Mouse (Mus musculus): ENCODE measurements around the gene Lsg1. TPM values are rescaled to one million over a fixed set of nuclear protein-coding genes. Genes with fewer than 3 reads are reported as not detected.

Lsg1 gene
- polyA plus RNA-seq, 1 experiment: 20.3 TPM

DNA sequence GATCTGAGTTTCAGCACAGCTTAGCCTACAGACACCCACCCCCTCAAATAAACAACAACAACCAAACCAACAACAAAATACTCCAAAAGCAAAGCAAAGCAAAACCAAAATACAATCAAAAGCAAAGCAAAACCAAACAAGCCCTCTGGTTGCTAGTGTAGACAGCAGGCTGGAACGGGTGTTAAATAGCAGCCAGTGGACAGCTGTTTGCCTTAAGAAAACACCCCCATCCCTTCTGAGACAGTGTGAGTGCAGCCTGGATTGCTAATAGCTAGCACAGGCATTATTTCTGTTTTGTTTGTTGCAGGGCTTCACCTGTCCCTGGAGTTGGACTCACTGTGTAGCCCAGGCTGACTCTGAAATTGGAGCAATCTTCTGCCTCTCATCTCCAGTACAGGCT is 54.5 kb downstream of the Lsg1 start:
- WGBS: 80% methylated on average over 1 of the region's 1 CpGs
- H3K27me3 ChIP-seq (ENCODE audit: control insufficient read depth, insufficient read depth, low read length): no peaks in the 10 kb centered on the region
- no peak overlapping the region for H3K4me3 ChIP-seq (replicated peaks; ENCODE audit: insufficient read depth, low read depth, low read length)
- no peak overlapping the region for H3K27ac ChIP-seq (ENCODE audit: insufficient read depth, low read length)
- no peak for DNase-seq
- H3K4me1 ChIP-seq (ENCODE audit: control insufficient read depth, insufficient read depth, low read length): peaks cover 3% of the 10 kb centered on the region; the same call in 1 of the 2 replicates
- no peak for TF ChIP-seq POLR2A (IDR thresholded peaks at IDR 0.05; ENCODE audit: borderline replicate concordance, insufficient read depth, low read length)
- no peak for TF ChIP-seq CTCF (IDR thresholded peaks at IDR 0.05; ENCODE audit: borderline replicate concordance, insufficient read depth, low read depth, low read length)

DNA sequence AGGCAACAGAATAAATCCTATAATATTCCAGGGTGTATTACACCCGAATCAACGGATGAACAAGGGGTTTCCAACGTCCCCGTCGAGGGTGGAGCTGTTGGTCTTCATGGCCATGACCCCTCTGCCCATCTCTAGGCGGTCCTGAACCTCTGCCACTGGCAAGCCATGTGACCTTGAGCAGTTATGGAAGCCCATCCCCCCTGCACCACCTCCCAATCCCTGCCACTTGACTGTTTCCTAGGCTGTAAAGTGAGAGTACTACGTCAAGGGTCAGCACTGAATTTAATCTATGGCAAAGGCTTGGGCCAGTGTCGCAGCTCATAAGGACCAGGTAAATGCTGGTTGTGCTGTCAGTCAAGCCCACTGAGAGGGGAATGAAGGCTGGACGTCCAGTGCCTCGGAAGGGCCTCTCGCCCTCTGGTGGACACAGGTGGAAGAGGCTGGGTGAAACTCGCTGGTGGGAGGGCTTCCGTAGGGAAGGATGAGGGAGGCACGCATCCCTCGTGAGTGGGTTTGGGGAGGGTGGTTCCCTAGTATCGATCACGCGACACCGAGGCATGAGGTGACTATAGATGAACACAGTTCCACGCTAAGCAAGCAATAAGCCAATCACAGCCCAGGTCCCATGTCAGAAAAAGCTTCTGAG is 55.5 kb downstream of the Lsg1 start:
- DNase-seq: peak in 1 of 2 experiments; percentile 33
- Histone ChIP-seq H3K27ac (ENCODE audit: insufficient read depth, low read length) (no peak overlapping the region), H3K4me1 (ENCODE audit: control insufficient read depth, insufficient read depth, low read length) (peaks cover 3% of the 10 kb centered on the region; the same call in 1 of the 2 replicates), H3K4me3 (replicated peaks; ENCODE audit: insufficient read depth, low read depth, low read length) (no peak overlapping the region), H3K27me3 (ENCODE audit: control insufficient read depth, insufficient read depth, low read length) (no peaks in the 10 kb centered on the region)
- peak; percentile 70 for TF ChIP-seq CTCF (IDR thresholded peaks at IDR 0.05; ENCODE audit: borderline replicate concordance, insufficient read depth, low read depth, low read length)
- TF ChIP-seq POLR2A (IDR thresholded peaks at IDR 0.05; ENCODE audit: borderline replicate concordance, insufficient read depth, low read length): no peak
- WGBS: 30% methylated on average over 20 of the region's 20 CpGs

DNA sequence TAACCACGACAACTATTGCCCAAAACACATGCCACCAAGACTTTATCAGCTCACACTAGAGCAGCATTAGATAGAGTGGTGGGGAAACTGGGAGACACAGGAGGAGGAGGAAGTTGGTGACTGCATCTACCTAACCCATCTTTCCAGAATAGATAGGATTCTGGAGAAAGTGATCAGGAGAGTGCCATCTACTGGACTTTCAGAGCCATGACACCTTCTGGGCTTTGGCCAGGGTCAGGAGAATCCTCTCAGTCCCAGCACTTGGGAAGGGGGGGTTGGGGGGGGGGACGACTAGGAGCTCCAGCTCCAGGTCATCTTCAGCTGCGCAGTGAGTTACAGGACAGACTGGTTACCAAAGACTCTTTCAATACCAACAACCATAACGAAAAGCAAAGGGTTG is 56.6 kb downstream of the Lsg1 start:
- TF ChIP-seq CTCF (IDR thresholded peaks at IDR 0.05; ENCODE audit: borderline replicate concordance, insufficient read depth, low read depth, low read length): peak; percentile 56; the same call in 1 of the 2 replicates
- TF ChIP-seq POLR2A (IDR thresholded peaks at IDR 0.05; ENCODE audit: borderline replicate concordance, insufficient read depth, low read length): no peak
- DNase-seq: peak in 1 of 2 experiments; percentile 27
- H3K4me1 ChIP-seq (ENCODE audit: control insufficient read depth, insufficient read depth, low read length): peaks cover 3% of the 10 kb centered on the region; the same call in 1 of the 2 replicates
- H3K27ac ChIP-seq (ENCODE audit: insufficient read depth, low read length): no peak overlapping the region
- H3K27me3 ChIP-seq (ENCODE audit: control insufficient read depth, insufficient read depth, low read length): no peaks in the 10 kb centered on the region
- WGBS: 48% methylated on average over 4 of the region's 4 CpGs
- no peak overlapping the region for H3K4me3 ChIP-seq (replicated peaks; ENCODE audit: insufficient read depth, low read depth, low read length)

DNA sequence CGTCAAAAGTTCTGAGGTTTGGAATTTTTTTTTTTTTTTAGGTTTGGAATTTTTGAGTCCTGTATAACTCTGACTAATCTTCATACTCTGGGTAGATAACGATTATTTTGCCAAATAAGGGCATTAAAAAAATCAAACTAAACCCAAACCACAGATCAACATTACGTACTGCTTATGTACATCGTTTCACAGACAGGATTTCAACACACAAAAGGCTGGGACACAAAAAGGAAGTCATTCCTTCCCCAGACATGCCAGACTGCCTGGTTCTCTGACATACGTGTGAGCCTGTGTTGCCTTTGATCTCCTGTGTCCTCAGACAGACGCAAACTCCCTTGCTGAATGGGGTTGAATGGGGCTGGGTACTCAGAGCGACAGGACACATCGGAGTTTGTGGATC is 59.0 kb downstream of the Lsg1 start:
- no peak overlapping the region for H3K27ac ChIP-seq (ENCODE audit: insufficient read depth, low read length)

DNA sequence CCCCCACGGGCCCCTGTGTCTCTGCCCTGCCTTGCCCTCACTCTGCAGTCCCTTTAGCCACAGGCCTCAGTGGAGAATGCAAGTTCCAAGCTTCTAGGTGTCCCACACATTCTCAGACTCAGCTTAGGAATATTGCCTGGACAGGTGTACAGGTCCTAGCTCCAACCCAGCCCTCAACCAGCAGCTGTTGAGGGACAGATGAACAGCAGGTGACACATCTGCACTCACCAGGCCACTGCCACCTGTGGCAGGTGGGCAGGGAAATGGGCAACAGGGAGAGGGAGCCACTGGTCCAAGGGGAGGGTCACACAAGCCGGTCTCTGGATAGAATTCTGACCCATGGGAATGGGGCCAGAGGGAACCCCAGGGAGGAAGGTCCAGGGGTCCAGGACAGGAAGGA is 59.5 kb downstream of the Lsg1 start:
- Histone ChIP-seq H3K4me1 (ENCODE audit: control insufficient read depth, insufficient read depth, low read length) (peaks cover 3% of the 10 kb centered on the region; the same call in 1 of the 2 replicates), H3K4me3 (replicated peaks; ENCODE audit: insufficient read depth, low read depth, low read length) (no peak overlapping the region), H3K27ac (ENCODE audit: insufficient read depth, low read length) (no peak overlapping the region), H3K27me3 (ENCODE audit: control insufficient read depth, insufficient read depth, low read length) (no peaks in the 10 kb centered on the region)
- 56% methylated on average over 2 of the region's 2 CpGs for WGBS
- TF ChIP-seq CTCF (IDR thresholded peaks at IDR 0.05; ENCODE audit: borderline replicate concordance, insufficient read depth, low read depth, low read length): no peak
- no peak for TF ChIP-seq POLR2A (IDR thresholded peaks at IDR 0.05; ENCODE audit: borderline replicate concordance, insufficient read depth, low read length)
- no peak for DNase-seq

More for the DNA sequence above, 59.0 kb downstream of the Lsg1 start:
- TF ChIP-seq CTCF (IDR thresholded peaks at IDR 0.05; ENCODE audit: borderline replicate concordance, insufficient read depth, low read depth, low read length): no peak
- no peak for TF ChIP-seq POLR2A (IDR thresholded peaks at IDR 0.05; ENCODE audit: borderline replicate concordance, insufficient read depth, low read length)
- H3K4me3 ChIP-seq (replicated peaks; ENCODE audit: insufficient read depth, low read depth, low read length): no peak overlapping the region
- WGBS: 92% methylated on average over 8 of the region's 8 CpGs
- peaks cover 3% of the 10 kb centered on the region; the same call in 1 of the 2 replicates for H3K4me1 ChIP-seq (ENCODE audit: control insufficient read depth, insufficient read depth, low read length)
- H3K27me3 ChIP-seq (ENCODE audit: control insufficient read depth, insufficient read depth, low read length): no peaks in the 10 kb centered on the region
- DNase-seq: no peak

DNA sequence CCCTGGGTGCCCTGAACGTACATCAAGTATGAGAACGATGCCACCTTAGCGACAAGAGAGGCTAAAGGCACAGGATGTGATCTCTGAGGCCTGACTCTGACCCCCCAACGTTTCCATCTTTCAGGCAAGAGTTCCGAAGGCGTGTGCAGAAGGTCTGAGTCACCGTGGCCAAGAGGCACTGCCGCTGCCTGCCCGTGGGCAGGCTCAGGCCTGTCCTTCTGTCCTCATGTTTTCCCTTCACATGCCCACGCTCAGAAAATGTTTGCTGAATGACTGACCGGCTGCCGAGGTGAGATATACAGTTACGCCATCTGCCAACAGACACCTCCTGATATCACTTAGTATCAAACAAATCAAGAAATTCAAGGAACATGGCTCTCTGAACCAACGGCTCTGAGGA is 61.6 kb downstream of the Lsg1 start:
- no peaks in the 10 kb centered on the region for H3K27me3 ChIP-seq (ENCODE audit: control insufficient read depth, insufficient read depth, low read length)
- TF ChIP-seq CTCF (IDR thresholded peaks at IDR 0.05; ENCODE audit: borderline replicate concordance, insufficient read depth, low read depth, low read length) (no peak), POLR2A (IDR thresholded peaks at IDR 0.05; ENCODE audit: borderline replicate concordance, insufficient read depth, low read length) (no peak)
- H3K4me3 ChIP-seq (replicated peaks; ENCODE audit: insufficient read depth, low read depth, low read length): no peak overlapping the region
- WGBS: 83% methylated on average over 14 of the region's 14 CpGs
- no peak overlapping the region for H3K27ac ChIP-seq (ENCODE audit: insufficient read depth, low read length)
- DNase-seq: no peak
- no peaks in the 10 kb centered on the region for H3K4me1 ChIP-seq (ENCODE audit: control insufficient read depth, insufficient read depth, low read length)

DNA sequence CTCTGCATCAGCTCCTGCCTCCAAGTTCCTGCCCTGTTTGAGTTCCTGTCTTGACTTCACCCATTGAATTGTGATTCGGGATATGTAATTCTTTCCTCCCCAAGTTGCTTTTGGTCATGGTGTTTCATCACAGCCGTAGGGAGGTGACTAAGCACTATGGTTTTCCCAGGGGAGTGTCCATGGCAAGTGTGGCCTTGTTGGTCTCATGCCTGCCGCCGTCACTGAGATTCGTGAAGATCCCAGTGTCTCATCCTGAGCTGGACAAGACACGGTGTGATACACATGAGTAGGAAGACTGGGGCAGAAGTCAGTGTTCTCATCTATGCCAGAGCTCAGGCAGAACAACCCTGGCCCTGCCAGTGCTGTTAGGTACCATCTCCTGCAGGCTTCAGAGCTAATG is 62.9 kb downstream of the Lsg1 start:
- no peaks in the 10 kb centered on the region for H3K4me1 ChIP-seq (ENCODE audit: control insufficient read depth, insufficient read depth, low read length)
- H3K4me3 ChIP-seq (replicated peaks; ENCODE audit: insufficient read depth, low read depth, low read length): no peak overlapping the region
- no peaks in the 10 kb centered on the region for H3K27me3 ChIP-seq (ENCODE audit: control insufficient read depth, insufficient read depth, low read length)
- no peak for TF ChIP-seq CTCF (IDR thresholded peaks at IDR 0.05; ENCODE audit: borderline replicate concordance, insufficient read depth, low read depth, low read length)
- TF ChIP-seq POLR2A (IDR thresholded peaks at IDR 0.05; ENCODE audit: borderline replicate concordance, insufficient read depth, low read length): no peak
- H3K27ac ChIP-seq (ENCODE audit: insufficient read depth, low read length): no peak overlapping the region
- no peak for DNase-seq
- WGBS: 86% methylated on average over 6 of the region's 6 CpGs

DNA sequence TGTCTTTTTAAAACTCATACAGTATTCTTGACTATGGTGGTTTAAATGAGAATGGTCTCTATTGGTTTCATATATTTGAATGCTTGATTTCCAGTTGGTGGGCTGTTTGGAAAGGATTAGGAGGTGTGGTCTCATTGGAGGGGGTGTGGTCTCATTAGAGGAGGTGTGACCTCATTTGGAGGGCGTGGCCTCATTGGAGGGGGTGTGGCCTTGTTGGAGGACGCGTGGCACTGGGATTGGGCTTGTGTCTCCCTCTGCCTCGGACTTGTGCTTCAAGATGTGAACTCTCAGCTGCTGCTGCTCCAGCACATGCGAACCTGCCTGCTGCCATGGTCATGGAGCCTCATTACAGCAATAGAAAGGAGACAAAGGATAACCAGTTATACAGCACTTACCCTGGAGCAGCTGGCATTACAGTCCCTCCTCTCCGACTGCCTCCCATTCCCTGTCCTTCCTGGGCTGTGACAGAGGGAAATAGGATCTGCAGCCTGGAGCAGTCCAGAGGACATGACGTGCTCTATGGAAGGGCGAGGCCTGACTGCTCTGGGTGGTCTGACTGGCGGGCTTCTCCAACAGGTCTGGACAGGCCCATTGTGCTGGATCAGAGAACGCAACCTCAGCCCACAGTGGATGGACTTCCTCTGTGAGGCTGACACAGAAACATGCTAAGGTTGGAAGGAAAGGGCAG is 65.0 kb downstream of the Lsg1 start:
- no peaks in the 10 kb centered on the region; the same call in 1 of the 2 replicates for H3K4me1 ChIP-seq (ENCODE audit: control insufficient read depth, insufficient read depth, low read length)
- 68% methylated on average over 10 of the region's 10 CpGs for WGBS
- H3K27me3 ChIP-seq (ENCODE audit: control insufficient read depth, insufficient read depth, low read length): no peaks in the 10 kb centered on the region
- no peak for DNase-seq
- H3K27ac ChIP-seq (ENCODE audit: insufficient read depth, low read length): no peak overlapping the region
- H3K4me3 ChIP-seq (replicated peaks; ENCODE audit: insufficient read depth, low read depth, low read length): no peak overlapping the region
- TF ChIP-seq POLR2A (IDR thresholded peaks at IDR 0.05; ENCODE audit: borderline replicate concordance, insufficient read depth, low read length) (no peak), CTCF (IDR thresholded peaks at IDR 0.05; ENCODE audit: borderline replicate concordance, insufficient read depth, low read depth, low read length) (no peak)
